Mouse (Mus musculus) CH12.LX (cell line): ENCODE results near the gene Vmn1r234.
"Not testable (repeated sequence)": the region's sequence is repeated elsewhere in the genome, so short reads cannot be mapped to it uniquely, and the experiment has no call there.

Source experiments
- CHD2 ChIP-seq: IDR thresholded peaks from 2 replicates; pipeline ENCODE4 v1.6.1; 2011; ENCODE audit warnings: low read length, improper control_type of control experiment
- CTCF ChIP-seq, 2 experiments: IDR thresholded peaks in 1 of 2; conservative IDR thresholded peaks in 1 of 2; 2 replicates each; pipeline ENCODE4 v1.5.1; 2011 to 2012; ENCODE audit warnings: low read depth in 2 of 2, low read length in 2 of 2, improper control_type of control experiment in 1 of 2, inconsistent platforms in 1 of 2, mild to moderate bottlenecking in 1 of 2, moderate library complexity in 1 of 2
- E2F4 ChIP-seq: IDR thresholded peaks from 2 replicates; pipeline ENCODE4 v1.6.1; 2011; ENCODE audit warnings: low read depth, low read length, improper control_type of control experiment; ENCODE audit not compliant: insufficient replicate concordance
- EP300 ChIP-seq: IDR thresholded peaks from 2 replicates; pipeline ENCODE4 v1.6.1; 2011; ENCODE audit warnings: low read length, improper control_type of control experiment
- HCFC1 ChIP-seq: IDR thresholded peaks from 2 replicates; pipeline ENCODE4 v1.6.1; 2012; ENCODE audit warnings: low read depth, mild to moderate bottlenecking, inconsistent platforms, low read length, improper control_type of control experiment
- IRF4 ChIP-seq: IDR thresholded peaks from 2 replicates; pipeline ENCODE4 v1.6.1; 2014; ENCODE audit warnings: low read depth, mild to moderate bottlenecking, inconsistent platforms, low read length, improper control_type of control experiment
- MAFK ChIP-seq: IDR thresholded peaks from 2 replicates; pipeline ENCODE4 v1.6.1; 2011; ENCODE audit warnings: low read length, improper control_type of control experiment; ENCODE audit not compliant: insufficient replicate concordance
- NELFE ChIP-seq: IDR thresholded peaks from 2 replicates; pipeline ENCODE4 v1.6.1; 2011; ENCODE audit warnings: low read depth, low read length, improper control_type of control experiment
- POLR2A ChIP-seq: IDR thresholded peaks from 2 replicates; pipeline ENCODE4 v1.6.1; 2011; ENCODE audit warnings: low read depth, mild to moderate bottlenecking, improper control_type of control experiment, low read length
- POLR2AphosphoS2 ChIP-seq: IDR thresholded peaks from 2 replicates; pipeline ENCODE4 v1.6.1; 2011; ENCODE audit warnings: low read depth, low read length, improper control_type of control experiment
- TCF12 ChIP-seq: IDR thresholded peaks from 2 replicates; pipeline ENCODE4 v1.6.1; 2014; ENCODE audit warnings: low read depth, mild to moderate bottlenecking, inconsistent platforms, low read length, improper control_type of control experiment

- TF ChIP-seq HCFC1; POLR2A; CTCF (conservative IDR thresholded peaks at IDR 0.05 in 1 of 2, IDR thresholded peaks at IDR 0.05 in 1 of 2; ENCODE audit: low read depth in 2 of 2, low read length in 2 of 2); TCF12; POLR2AphosphoS2; EP300; NELFE; CHD2; IRF4; E2F4; MAFK: not testable (repeated sequence)
Observed at GRCm38 (mm10) chr17:21211081-21211480, 14.8 kb upstream of the Vmn1r234 start.
